Mouse (Mus musculus): ENCODE results near the gene Krtap10-10.
"Not testable (repeated sequence)": the region's sequence is repeated elsewhere in the genome, so short reads cannot be mapped to it uniquely, and the experiment has no call there.

GRCm38 (mm10) chr10:77787876-77788275 lies 47.9 kb upstream of the Krtap10-10 start, which contains the start of gene Gm7137:
- TF ChIP-seq CTCF, POLR2A (IDR thresholded peaks at IDR 0.05; ENCODE audit: extremely low read depth, insufficient read depth, low read length): not testable (repeated sequence)

Data from cortical plate, adult 2 months (tissue).